Mouse (Mus musculus) lung, adult 2 months (tissue): Measurements from ENCODE around the gene Runx3.

ENCODE experiments used
- CTCF ChIP-seq: fragments of 200-500 bp; IDR thresholded peaks from 2 replicates; pipeline ENCODE4 v1.5.1; 2011; ENCODE audit warnings: mild to moderate bottlenecking, low read length, control low read depth; ENCODE audit not compliant: insufficient read depth
- POLR2A ChIP-seq: fragments of 200-500 bp; IDR thresholded peaks from 2 replicates; pipeline ENCODE4 v1.6.1; 2011; ENCODE audit warnings: low read depth, mild to moderate bottlenecking, control low read depth, low read length, borderline replicate concordance; ENCODE audit errors: extremely low read depth

GRCm38 (mm10) chr4:135095693-135096092 is 24.8 kb upstream of the Runx3 start:
- TF ChIP-seq CTCF = no peak
- no peak for TF ChIP-seq POLR2A
